Mouse (Mus musculus) myocyte (in vitro differentiated cells): ENCODE data around the gene Npepps.

ENCODE experiments used
- CEBPB ChIP-seq: IDR thresholded peaks from 2 replicates; pipeline ENCODE4 v1.6.1; 2011; ENCODE audit warnings: mild to moderate bottlenecking, moderate library complexity; ENCODE audit not compliant: poor library complexity, insufficient read depth, severe bottlenecking
- E2F4 ChIP-seq: IDR thresholded peaks from one replicate; pipeline ENCODE4 v1.6.1; 2011; ENCODE audit warnings: mild to moderate bottlenecking, control low read depth, moderate library complexity; ENCODE audit not compliant: insufficient read depth
- MAX ChIP-seq: IDR thresholded peaks from one replicate; pipeline ENCODE4 v1.6.1; 2011; ENCODE audit warnings: low read depth, mild to moderate bottlenecking, control low read depth
- MYOD1 ChIP-seq, 3 experiments: IDR thresholded peaks; one replicate each; pipeline ENCODE4 v1.6.1; 2011; ENCODE audit warnings: control low read depth in 2 of 3, low read depth in 2 of 3, mild to moderate bottlenecking in 2 of 3, moderate library complexity in 1 of 3; ENCODE audit not compliant: insufficient read length in 2 of 3, control insufficient read depth in 1 of 3
- MYOG ChIP-seq, 3 experiments: IDR thresholded peaks; one replicate each; pipeline ENCODE4 v1.6.1; 2011; ENCODE audit warnings: control low read depth in 2 of 3, low read depth in 2 of 3, mild to moderate bottlenecking in 2 of 3; ENCODE audit not compliant: insufficient read length in 2 of 3, control insufficient read depth in 1 of 3, insufficient read depth in 1 of 3
- POLR2A ChIP-seq: IDR thresholded peaks from one replicate; pipeline ENCODE4 v1.6.1; 2011; ENCODE audit warnings: low read depth, mild to moderate bottlenecking, control low read depth, moderate library complexity; ENCODE audit not compliant: insufficient read length
- POLR2AphosphoS2 ChIP-seq: IDR thresholded peaks from one replicate; pipeline ENCODE4 v1.6.1; 2011; ENCODE audit warnings: low read depth, control low read depth; ENCODE audit not compliant: insufficient read length
- TCF3 ChIP-seq: IDR thresholded peaks from one replicate; pipeline ENCODE4 v1.6.1; 2011; ENCODE audit warnings: low read depth, control low read depth; ENCODE audit not compliant: insufficient read length
- USF1 ChIP-seq: IDR thresholded peaks from one replicate; pipeline ENCODE4 v1.6.1; 2011; ENCODE audit warnings: low read depth, mild to moderate bottlenecking, control low read depth, moderate library complexity

GRCm38 (mm10) chr11:97278456-97278855, 2.0 kb downstream of the Npepps start:
- TF ChIP-seq POLR2A: no peak
- no peak for TF ChIP-seq MAX
- no peak for TF ChIP-seq MYOG (IDR thresholded peaks at IDR 0.05; ENCODE audit: control insufficient read depth in 1 of 3, insufficient read depth in 1 of 3, insufficient read length in 2 of 3, low read depth in 2 of 3)
- no peak for TF ChIP-seq CEBPB
- TF ChIP-seq POLR2AphosphoS2: no peak
- TF ChIP-seq TCF3: no peak
- no peak for TF ChIP-seq USF1
- TF ChIP-seq MYOD1 (IDR thresholded peaks at IDR 0.05; ENCODE audit: control insufficient read depth in 1 of 3, insufficient read length in 2 of 3, low read depth in 2 of 3): no peak
- no peak for TF ChIP-seq E2F4
